Mouse (Mus musculus) heart, adult 2 months (tissue): ENCODE data around the gene Farsb. TPM values are rescaled to one million over a fixed set of nuclear protein-coding genes. Genes with fewer than 3 reads are reported as not detected.
A peak's percentile ranks its signal among the peaks of the same experiment; 100 is the strongest.

ENCODE experiments used
- DNase-seq, 2 experiments: peaks; one replicate each; pipeline ENCODE4 v3.0.0; 2021
- H3K27ac ChIP-seq: fragments of 200-600 bp; 2 replicates; pipeline ENCODE4 v1.8.1; 2022
- H3K27me3 ChIP-seq: fragments of 200-500 bp; 2 replicates; pipeline ENCODE4 v1.6.1; 2012; ENCODE audit warnings: mild to moderate bottlenecking, low read length, inconsistent platforms, mixed read lengths; ENCODE audit not compliant: control insufficient read depth, insufficient read depth
- H3K36me3 ChIP-seq: fragments of 200-500 bp; 2 replicates; pipeline ENCODE4 v1.6.1; 2012; ENCODE audit warnings: low read length, inconsistent platforms; ENCODE audit not compliant: control insufficient read depth, insufficient read depth
- H3K4me1 ChIP-seq: fragments of 200-500 bp; 2 replicates; pipeline ENCODE4 v1.6.1; 2011; ENCODE audit warnings: low read length; ENCODE audit not compliant: control insufficient read depth, insufficient read depth
- H3K4me3 ChIP-seq: fragments of 200-600 bp; 2 replicates; pipeline ENCODE4 v1.8.1; 2022
- H3K79me2 ChIP-seq: fragments of 200-500 bp; replicated peaks from 2 replicates; pipeline ENCODE4 v1.6.1; 2012; ENCODE audit warnings: mild to moderate bottlenecking, inconsistent platforms, low read length, moderate library complexity, mixed read lengths; ENCODE audit not compliant: control insufficient read depth, insufficient read depth
- H3K9ac ChIP-seq: fragments of 200-500 bp; 2 replicates; pipeline ENCODE4 v1.6.1; 2012; ENCODE audit warnings: low read depth, mild to moderate bottlenecking, control low read depth, inconsistent platforms, low read length, mixed read lengths
- CTCF ChIP-seq: fragments of 200-600 bp; IDR thresholded peaks from 2 replicates; pipeline ENCODE4 v1.8.1; 2022; ENCODE audit warnings: antibody characterized with exemption, mild to moderate bottlenecking, moderate library complexity
- EP300 ChIP-seq: fragments of 200-500 bp; IDR thresholded peaks from 2 replicates; pipeline ENCODE4 v1.6.1; 2011; ENCODE audit warnings: low read depth, low read length, control low read depth; ENCODE audit not compliant: insufficient read depth
- POLR2A ChIP-seq: fragments of 200-500 bp; IDR thresholded peaks from 2 replicates; pipeline ENCODE4 v1.6.1; 2011; ENCODE audit warnings: mild to moderate bottlenecking, low read depth, low read length, control low read depth; ENCODE audit not compliant: insufficient read depth
- WGBS: fragments of 180-500 bp; shearing (Covaris S2); methylation state at CpG from one replicate; pipeline ENCODE4 v1.1.7; 2018; 5-methylcytosine and 5-hydroxymethylcytosine counted together
- intact Hi-C: fragments of 180-260 bp; cut with DNase I; formaldehyde crosslinking; loops from one replicate; pipeline ENCODE4 v1.15.1; 2025
- polyA plus RNA-seq: library from polyadenylated mRNA; depleted of rRNA; stranded (reverse); fragments of >200 nt; gene quantifications from 2 replicates; pipeline ENCODE4 v1.2.3, GENCODE M21; 2012
- total RNA-seq, 2 experiments: library from RNA; stranded (reverse); gene quantifications; 2 replicates each; pipeline ENCODE4 v1.2.3; 2021

Farsb gene
- total and polyA plus RNA-seq, 3 experiments, result 18.6 to 49.1 (median 46.7) TPM

DNA sequence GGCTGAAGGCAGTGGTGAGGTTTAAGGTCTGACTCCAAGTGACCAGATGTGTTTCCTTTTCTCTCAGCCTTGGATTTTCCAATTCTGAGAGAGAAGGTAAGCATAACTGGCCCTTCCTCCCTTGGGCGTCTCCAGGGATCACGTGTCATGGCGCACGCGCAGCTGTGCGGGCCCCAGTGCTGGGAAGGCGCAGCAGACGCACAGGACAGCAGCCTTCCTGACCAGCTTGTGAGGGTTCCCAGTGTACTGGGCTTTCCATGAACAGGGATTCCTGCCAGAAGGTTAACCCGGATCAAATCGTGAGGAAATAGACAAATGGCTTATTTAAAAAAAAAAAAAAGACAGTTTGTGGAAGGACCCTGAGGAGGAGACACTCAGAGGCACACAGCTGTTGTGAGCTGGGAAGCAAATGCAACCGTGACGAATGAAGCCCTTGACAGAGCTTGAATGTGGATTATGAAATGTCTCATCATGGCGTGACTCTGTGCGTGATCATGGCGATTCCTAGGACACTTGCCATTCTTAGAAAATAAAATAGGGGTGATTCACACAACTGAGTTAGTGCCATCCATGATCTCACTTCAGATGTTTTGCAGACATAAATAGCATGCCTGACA lies 43.6 kb upstream of the Farsb start:
- 84% methylated on average over 15 of the region's 15 CpGs for WGBS
- Histone ChIP-seq H3K4me3 (no peak overlapping the region), H3K4me1 (no peaks in the 10 kb centered on the region), H3K27me3 (no peaks in the 10 kb centered on the region), H3K27ac (no peak overlapping the region), H3K9ac (no peak overlapping the region), H3K79me2 (no peaks in the 10 kb centered on the region), H3K36me3 (no peaks in the 10 kb centered on the region)
- intact Hi-C loops, result loop anchor here (10.0 kb wide), 1 partner anchor 1113 kb away; no protein-coding TSS in a partner anchor
- TF ChIP-seq CTCF (no peak), EP300 (no peak), POLR2A (no peak)
- DNase-seq, result no peak

DNA sequence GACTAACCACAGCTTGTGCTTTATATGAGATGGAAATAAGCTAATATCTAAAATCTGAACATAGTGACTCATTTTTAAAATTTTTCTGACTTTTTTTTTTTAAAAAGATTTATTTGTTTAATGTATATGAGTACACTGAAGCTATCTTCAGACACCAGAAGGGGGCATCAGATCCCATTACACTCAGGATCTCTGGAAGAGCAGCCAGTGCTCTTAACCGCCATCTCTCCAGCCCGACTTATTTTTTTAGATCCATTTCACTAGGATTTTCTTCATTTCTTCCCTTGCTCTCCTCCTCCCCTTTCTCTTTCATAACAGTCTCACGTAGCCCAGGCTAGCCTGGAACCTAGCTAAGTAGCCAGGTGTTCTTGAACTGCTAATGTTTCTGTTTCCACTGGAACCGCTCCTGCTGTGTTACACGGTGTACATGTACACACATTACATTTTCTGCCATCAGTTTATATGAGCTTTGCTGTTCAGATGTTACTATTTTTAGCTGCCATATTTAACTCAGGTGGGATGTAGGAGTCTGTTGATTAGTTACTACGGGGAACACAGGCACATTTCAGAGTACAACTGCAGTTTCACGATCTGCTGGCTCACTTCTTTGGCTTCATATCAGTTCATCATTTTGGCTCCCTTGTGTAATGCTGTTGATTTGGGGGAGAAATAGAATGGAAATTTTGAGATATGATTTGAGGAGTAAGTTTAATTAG lies 42.0 kb upstream of the Farsb start:
- intact Hi-C loops, result loop anchor here (10.0 kb wide), 1 partner anchor 1114 kb away; no protein-coding TSS in a partner anchor
- Histone ChIP-seq H3K27ac (no peak overlapping the region), H3K27me3 (no peaks in the 10 kb centered on the region)

DNA sequence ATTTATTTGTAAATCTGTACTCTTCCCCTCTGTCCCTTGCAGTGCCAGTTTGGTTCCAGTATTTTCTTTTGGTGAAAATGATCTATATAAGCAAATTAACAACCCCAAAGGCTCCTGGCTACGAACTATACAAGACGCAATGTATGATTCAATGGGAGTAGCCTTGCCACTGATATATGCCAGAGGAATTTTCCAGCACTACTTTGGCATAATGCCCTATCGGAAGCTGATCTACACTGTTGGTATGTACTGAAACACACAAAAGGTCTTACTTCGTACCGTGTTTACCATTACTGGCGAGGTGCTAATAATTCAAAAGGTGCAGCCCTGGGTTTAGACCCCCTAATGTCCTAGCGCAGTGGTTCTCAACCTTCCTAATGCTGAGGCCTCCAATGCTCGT lies 40.3 kb upstream of the Farsb start:
- H3K9ac ChIP-seq, result no peak overlapping the region
- no peaks in the 10 kb centered on the region for H3K36me3 ChIP-seq
- no peak overlapping the region for H3K4me3 ChIP-seq
- intact Hi-C loops, result no loop called here
- no peaks in the 10 kb centered on the region for H3K4me1 ChIP-seq
- no peaks in the 10 kb centered on the region for H3K79me2 ChIP-seq
- no peaks in the 10 kb centered on the region for H3K27me3 ChIP-seq
- H3K27ac ChIP-seq, result no peak overlapping the region
- no peak for DNase-seq
- TF ChIP-seq EP300 (no peak), POLR2A (no peak), CTCF (no peak)
- 82% methylated on average over 8 of the region's 8 CpGs for WGBS

More for the DNA sequence above, 42.0 kb upstream of the Farsb start:
- TF ChIP-seq EP300, result no peak
- 0 out of 2 replicates have a peak, but pooled peaks have one; percentile 6 for TF ChIP-seq CTCF
- TF ChIP-seq POLR2A, result no peak
- H3K4me3 ChIP-seq, result no peak overlapping the region
- H3K9ac ChIP-seq, result no peak overlapping the region
- no peaks in the 10 kb centered on the region for H3K79me2 ChIP-seq
- WGBS, result 56% methylated on average over 7 of the region's 7 CpGs
- H3K36me3 ChIP-seq, result no peaks in the 10 kb centered on the region
- no peak for DNase-seq
- no peaks in the 10 kb centered on the region for H3K4me1 ChIP-seq

DNA sequence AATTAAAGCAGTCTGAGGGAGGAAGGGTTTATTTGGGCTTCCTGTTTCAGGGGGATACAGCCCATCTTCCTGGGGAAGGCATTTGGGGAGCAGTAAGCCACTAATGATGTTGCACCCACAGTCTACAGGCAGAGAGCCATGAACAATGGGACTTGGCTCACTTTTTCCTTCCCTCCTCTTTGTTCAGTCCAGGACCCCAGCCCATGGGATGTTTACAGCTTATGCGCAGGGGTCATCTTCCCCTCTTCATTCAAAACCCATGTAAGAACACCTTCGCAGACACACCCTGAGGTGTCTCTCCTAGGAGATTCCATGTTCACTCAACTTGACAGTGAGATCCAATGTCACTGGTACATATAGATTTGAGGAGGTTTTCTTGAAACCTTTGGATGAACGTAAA lies 39.7 kb upstream of the Farsb start:
- Histone ChIP-seq H3K79me2 (no peaks in the 10 kb centered on the region), H3K4me1 (no peaks in the 10 kb centered on the region), H3K36me3 (no peaks in the 10 kb centered on the region), H3K27ac (no peak overlapping the region), H3K9ac (no peak overlapping the region), H3K4me3 (no peak overlapping the region), H3K27me3 (no peaks in the 10 kb centered on the region)
- intact Hi-C loops, result no loop called here
- DNase-seq, result no peak
- TF ChIP-seq EP300 (no peak), CTCF (no peak), POLR2A (no peak)
- WGBS, result 89% methylated on average over 3 of the region's 3 CpGs

DNA sequence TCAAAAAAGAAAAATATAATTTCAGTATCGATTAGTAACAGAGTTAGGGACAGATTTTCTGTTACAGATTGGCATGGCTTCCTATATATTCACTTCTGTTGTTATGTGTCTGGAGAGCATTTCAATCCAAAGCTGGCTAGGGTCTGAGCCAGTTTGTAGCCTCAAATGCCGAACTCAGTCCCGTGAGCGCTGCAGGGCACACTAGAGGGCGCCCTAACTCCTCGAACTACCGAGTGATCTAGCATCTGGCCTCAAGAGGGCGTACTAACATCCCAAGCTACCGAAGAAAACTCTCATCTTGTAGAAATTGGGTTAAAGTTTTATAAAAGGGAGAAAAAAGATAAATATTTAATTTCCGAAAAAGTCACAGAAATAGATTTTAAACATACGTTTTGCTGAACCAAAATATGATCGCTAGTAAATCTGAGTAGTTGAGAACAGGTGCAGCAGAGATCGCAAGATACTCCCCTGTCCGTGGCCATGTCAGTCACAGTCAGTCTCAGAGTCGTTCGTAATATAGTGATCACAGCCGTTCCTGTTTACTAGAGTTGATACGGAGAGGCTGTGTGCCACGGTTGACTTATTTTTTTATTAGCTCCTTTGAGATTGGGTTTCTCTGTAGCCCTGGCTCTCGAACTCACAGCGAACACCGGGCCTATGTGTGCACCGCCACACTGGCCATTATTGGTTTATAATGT lies 36.6 kb upstream of the Farsb start:
- intact Hi-C loops, result no loop called here

More for the DNA sequence above, 36.6 kb upstream of the Farsb start:
- Histone ChIP-seq H3K4me1 (no peaks in the 10 kb centered on the region), H3K27ac (no peak overlapping the region), H3K27me3 (no peaks in the 10 kb centered on the region), H3K79me2 (no peaks in the 10 kb centered on the region), H3K9ac (no peak overlapping the region), H3K4me3 (no peak overlapping the region), H3K36me3 (no peaks in the 10 kb centered on the region)
- peak; percentile 10 to 46 for DNase-seq
- 52% methylated on average over 23 of the region's 23 CpGs for WGBS
- no peak for TF ChIP-seq EP300
- peak; percentile 84 for TF ChIP-seq CTCF
